Mouse (Mus musculus) stomach, embryonic 16.5 days (tissue): Measurements from ENCODE around the gene Grrp1. TPM values are rescaled to one million over a fixed set of nuclear protein-coding genes. Genes with fewer than 3 reads are reported as not detected.

Experiments used
- ATAC-seq: fragments of 200-750 bp; cut with Nextera tagmentation; 2 replicates; pipeline ENCODE4 v1.8.0; 2017; ENCODE audit warnings: moderate number of reproducible peaks, moderate TSS enrichment; ENCODE audit not compliant: insufficient read depth, low FRiP score
- H3K27ac ChIP-seq: fragments of 300-500 bp; sonication (generic); 2 replicates; pipeline ENCODE4 v1.5.1; 2014; ENCODE audit warnings: low read length
- H3K27me3 ChIP-seq: fragments of 300-500 bp; sonication (generic); 2 replicates; pipeline ENCODE4 v1.6.1; 2014; ENCODE audit warnings: low read length, control low read depth, mixed read lengths; ENCODE audit not compliant: control insufficient read depth, insufficient read depth
- H3K36me3 ChIP-seq: fragments of 300-500 bp; sonication (generic); 2 replicates; pipeline ENCODE4 v1.6.1; 2014; ENCODE audit warnings: low read length; ENCODE audit not compliant: control insufficient read depth, insufficient read depth
- H3K4me1 ChIP-seq: fragments of 300-500 bp; sonication (generic); 2 replicates; pipeline ENCODE4 v1.6.1; 2014; ENCODE audit warnings: low read length, control low read depth, mixed read lengths; ENCODE audit not compliant: control insufficient read depth, insufficient read depth
- H3K4me2 ChIP-seq: fragments of 300-500 bp; sonication (generic); 2 replicates; pipeline ENCODE4 v1.6.1; 2014; ENCODE audit warnings: low read depth, low read length, mixed read lengths
- H3K4me3 ChIP-seq: fragments of 300-500 bp; sonication (generic); replicated peaks from 2 replicates; pipeline ENCODE4 v1.5.1; 2014; ENCODE audit warnings: mild to moderate bottlenecking, low read length
- H3K9ac ChIP-seq: fragments of 300-500 bp; sonication (generic); 2 replicates; pipeline ENCODE4 v1.6.1; 2014; ENCODE audit warnings: low read length
- H3K9me3 ChIP-seq: fragments of 300-500 bp; sonication (generic); replicated peaks from 2 replicates; pipeline ENCODE4 v1.6.1; 2016; ENCODE audit warnings: low read length, control low read depth; ENCODE audit not compliant: control insufficient read depth
- WGBS: fragments of 180-500 bp; shearing (Covaris S2); extraction: QIAGEN DNeasy Blood & Tissue Kit; methylation state at CpG from one replicate; pipeline ENCODE4 v1.1.7; 2014; 5-methylcytosine and 5-hydroxymethylcytosine counted together
- polyA plus RNA-seq: library from polyadenylated mRNA; unstranded; fragments of >200 nt; fragmentation: Nextera tagmentation; extraction: Ambion mirVana; gene quantifications from 2 replicates; pipeline ENCODE4 v1.2.1, GENCODE M21; 2015

Grrp1 gene
- polyA plus RNA-seq, 1 experiment from 2014 or later, result 3.2 TPM

DNA sequence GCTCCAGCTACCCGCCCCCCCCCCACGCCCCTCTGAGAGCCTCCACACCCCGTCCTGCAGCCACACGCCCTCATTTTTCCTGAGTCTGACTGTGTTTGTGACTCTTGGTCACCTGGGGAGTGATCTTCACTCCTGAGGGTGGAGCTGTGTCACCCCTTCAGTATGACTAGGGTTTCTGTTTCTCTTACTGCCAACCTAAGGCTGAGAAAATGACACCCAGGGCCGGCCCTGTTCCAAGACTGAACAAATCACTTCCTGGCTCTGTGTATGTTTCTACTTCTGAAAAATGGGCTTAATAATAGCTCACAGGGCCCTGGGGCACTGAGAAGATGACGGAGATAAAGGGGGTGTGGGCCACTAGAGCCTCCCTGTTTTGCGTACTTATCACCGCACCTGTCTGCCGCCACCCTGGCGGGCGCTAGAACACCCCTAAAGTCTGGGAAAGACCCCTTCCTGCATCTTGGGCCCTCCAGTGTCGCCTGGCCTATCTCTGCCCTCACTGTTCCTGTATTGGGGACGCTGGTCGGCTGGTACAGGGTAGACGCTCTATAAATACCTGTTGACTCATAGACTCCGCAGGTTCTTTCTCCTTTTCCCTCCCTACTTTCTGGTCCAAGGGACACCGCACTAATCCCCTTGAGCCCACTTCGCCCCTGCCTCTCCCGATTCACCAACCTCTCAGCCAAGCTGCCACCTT lies 16.2 kb downstream of the Grrp1 start:
- Histone ChIP-seq H3K4me2 (peak overlapping the region; percentile 47), H3K4me1 (peaks cover 7% of the 10 kb centered on the region; the same call in 1 of the 2 replicates), H3K9me3 (no peaks in the 10 kb centered on the region), H3K36me3 (no peaks in the 10 kb centered on the region), H3K27me3 (0 out of 2 replicates have a peak, but pooled peaks cover 3% of the 10 kb centered on the region), H3K27ac (peak overlapping the region; percentile 72), H3K4me3 (peak overlapping the region; percentile 53), H3K9ac (peak overlapping the region; percentile 63)
- WGBS, result 16% methylated on average over 19 of the region's 19 CpGs
- peak; percentile 62 for ATAC-seq

DNA sequence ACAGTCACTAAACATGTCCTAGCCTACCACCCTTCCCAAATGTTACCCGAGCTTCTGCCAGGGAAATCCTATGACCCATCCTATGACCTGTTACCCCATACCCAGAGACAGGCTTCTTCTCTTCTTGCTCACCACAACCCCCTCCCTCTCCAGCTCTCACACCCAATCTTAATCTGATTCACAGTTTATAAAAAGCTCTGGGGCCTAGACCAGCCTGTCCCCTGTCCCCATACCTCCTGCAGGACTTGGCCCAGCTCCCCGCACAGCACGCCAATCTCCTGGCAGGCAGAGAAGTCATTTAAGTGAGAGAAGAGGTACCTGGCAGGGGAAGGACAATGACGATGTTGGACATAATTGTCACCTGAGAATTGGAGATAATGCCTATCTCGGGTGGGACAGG lies 19.0 kb downstream of the Grrp1 start:
- Histone ChIP-seq H3K27ac (no peak overlapping the region), H3K27me3 (0 out of 2 replicates have a peak, but pooled peaks cover 3% of the 10 kb centered on the region), H3K36me3 (no peaks in the 10 kb centered on the region), H3K9me3 (no peaks in the 10 kb centered on the region), H3K4me1 (peaks cover 11% of the 10 kb centered on the region), H3K9ac (no peak overlapping the region), H3K4me2 (no peak overlapping the region), H3K4me3 (no peak overlapping the region)
- 73% methylated on average over 5 of the region's 5 CpGs for WGBS
- ATAC-seq, result no peak

DNA sequence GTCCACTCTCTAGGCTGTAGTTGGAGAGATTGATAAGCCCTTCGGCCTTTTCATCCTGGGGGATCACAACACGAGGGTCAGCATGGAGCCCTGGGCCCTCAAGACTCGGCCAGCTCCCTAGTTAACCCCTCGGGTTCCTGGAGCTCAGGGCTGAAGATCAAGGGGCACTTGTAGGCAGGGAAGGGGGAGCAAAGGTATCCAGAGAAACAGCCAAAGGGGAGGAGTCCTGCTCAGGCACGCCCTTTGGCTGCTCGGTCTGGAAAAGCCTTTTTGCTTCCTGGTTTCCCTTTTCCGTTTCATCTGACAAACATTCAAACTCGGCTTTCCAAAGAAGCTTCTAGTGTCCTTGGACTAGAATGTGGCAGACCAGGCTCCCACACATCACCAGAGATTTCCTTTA lies 23.5 kb downstream of the Grrp1 start:
- Histone ChIP-seq H3K36me3 (no peaks in the 10 kb centered on the region), H3K4me2 (no peak overlapping the region), H3K27ac (no peak overlapping the region), H3K9ac (no peak overlapping the region), H3K27me3 (no peaks in the 10 kb centered on the region), H3K9me3 (no peaks in the 10 kb centered on the region), H3K4me1 (peaks cover 4% of the 10 kb centered on the region; the same call in 1 of the 2 replicates), H3K4me3 (no peak overlapping the region)
- WGBS, result 32% methylated on average over 8 of the region's 8 CpGs
- ATAC-seq, result peak; percentile 8; the same call in 1 of the 2 replicates

- H3K4me1 ChIP-seq, result peaks cover 4% of the 10 kb centered on the region; the same call in 1 of the 2 replicates
- 65% methylated on average over 8 of the region's 8 CpGs for WGBS
- no peaks in the 10 kb centered on the region for H3K9me3 ChIP-seq
- H3K27ac ChIP-seq, result no peak within 1 kb of the TSS
- H3K4me3 ChIP-seq, result no peak within 1 kb of the TSS
- H3K27me3 ChIP-seq, result no peaks in the 10 kb centered on the region
- H3K9ac ChIP-seq, result no peak within 1 kb of the TSS
- H3K4me2 ChIP-seq, result no peak within 1 kb of the TSS
- no peaks in the 10 kb centered on the region for H3K36me3 ChIP-seq
- ATAC-seq, result no peak
These were observed 26.7 kb downstream of the Grrp1 start, which contains the start of gene Catsper4 for GRCm38 (mm10) chr4:134227194-134227593. Gene Catsper4 (minus strand): TSS chr4:134227383.

- H3K4me3 ChIP-seq, result no peak overlapping the region
- H3K27me3 ChIP-seq, result no peaks in the 10 kb centered on the region
- no peak overlapping the region for H3K4me2 ChIP-seq
- WGBS, result 48% methylated on average over 11 of the region's 11 CpGs
- H3K9ac ChIP-seq, result 0 out of 2 replicates have a peak overlapping the region, but pooled peaks have one; percentile 20
- H3K4me1 ChIP-seq, result no peaks in the 10 kb centered on the region
- no peaks in the 10 kb centered on the region for H3K36me3 ChIP-seq
- no peak overlapping the region for H3K27ac ChIP-seq
- ATAC-seq, result peak; percentile 68
- H3K9me3 ChIP-seq, result no peaks in the 10 kb centered on the region
These were observed 30.9 kb downstream of the Grrp1 start for GRCm38 (mm10) chr4:134222793-134223600.

DNA sequence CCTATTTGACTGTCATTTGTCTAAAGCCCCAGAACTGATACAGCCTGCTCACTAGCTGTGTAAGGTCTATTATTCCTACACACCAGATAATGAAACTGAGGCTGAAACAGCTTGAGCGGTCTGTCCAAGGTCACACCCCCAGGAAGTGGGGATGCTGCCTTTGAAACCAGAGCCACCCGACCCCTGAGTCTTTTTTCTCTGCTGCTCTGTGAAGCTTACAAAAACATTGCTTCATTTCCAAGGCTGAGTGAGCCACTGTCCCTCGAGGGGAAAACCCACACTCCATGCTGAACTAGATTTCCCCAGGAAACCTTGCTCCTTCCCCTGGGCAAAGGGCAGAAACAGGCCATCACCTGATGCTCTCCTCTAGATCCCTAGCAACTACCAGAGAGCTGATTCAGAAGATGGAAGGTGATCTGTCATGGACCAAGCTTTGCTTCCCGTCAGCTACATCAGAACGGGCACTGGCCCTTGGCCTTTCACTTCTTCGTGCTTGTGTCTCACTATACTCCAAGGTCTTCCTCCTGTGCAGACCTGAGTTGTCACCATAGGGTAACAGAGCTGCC lies 47.3 kb downstream of the Grrp1 start:
- no peak overlapping the region for H3K4me3 ChIP-seq
- no peaks in the 10 kb centered on the region for H3K36me3 ChIP-seq
- H3K27ac ChIP-seq, result no peak overlapping the region
- ATAC-seq, result no peak
- no peaks in the 10 kb centered on the region for H3K9me3 ChIP-seq
- H3K9ac ChIP-seq, result no peak overlapping the region
- no peaks in the 10 kb centered on the region for H3K4me1 ChIP-seq
- 54% methylated on average over 6 of the region's 6 CpGs for WGBS
- no peak overlapping the region for H3K4me2 ChIP-seq
- H3K27me3 ChIP-seq, result no peaks in the 10 kb centered on the region

DNA sequence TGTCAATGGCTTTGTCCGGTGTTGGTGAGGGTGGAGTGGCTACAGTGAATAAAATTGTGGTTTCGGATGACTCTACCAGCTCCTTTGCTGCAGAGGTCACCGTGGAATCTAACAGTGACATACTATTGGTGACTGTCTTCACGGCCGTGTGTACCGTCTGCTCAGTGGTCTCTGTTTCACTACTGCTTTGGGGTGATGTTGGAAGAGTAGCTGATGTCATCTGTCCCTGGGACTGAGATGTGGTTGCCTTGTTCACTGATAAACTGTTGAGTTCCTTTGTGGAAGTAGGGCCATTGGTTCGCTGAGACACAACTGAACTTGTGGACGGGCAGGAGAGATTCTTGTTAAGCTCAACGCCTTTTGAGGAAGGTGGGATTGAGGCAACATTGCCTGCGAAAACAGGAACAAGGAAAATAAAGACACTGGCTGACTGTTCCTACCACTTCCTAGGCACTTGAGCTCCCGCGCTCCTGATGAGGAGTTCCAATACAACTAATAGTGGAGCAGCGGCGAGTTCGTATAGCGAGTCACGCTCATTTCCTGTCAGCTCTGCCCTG lies 50.5 kb downstream of the Grrp1 start:
- no peaks in the 10 kb centered on the region for H3K36me3 ChIP-seq
- 77% methylated on average over 17 of the region's 17 CpGs for WGBS
- no peaks in the 10 kb centered on the region for H3K27me3 ChIP-seq
- no peak for ATAC-seq
- no peak overlapping the region for H3K4me2 ChIP-seq
- H3K9ac ChIP-seq, result no peak overlapping the region
- H3K4me3 ChIP-seq, result no peak overlapping the region
- H3K27ac ChIP-seq, result no peak overlapping the region
- H3K9me3 ChIP-seq, result no peaks in the 10 kb centered on the region
- H3K4me1 ChIP-seq, result no peaks in the 10 kb centered on the region

DNA sequence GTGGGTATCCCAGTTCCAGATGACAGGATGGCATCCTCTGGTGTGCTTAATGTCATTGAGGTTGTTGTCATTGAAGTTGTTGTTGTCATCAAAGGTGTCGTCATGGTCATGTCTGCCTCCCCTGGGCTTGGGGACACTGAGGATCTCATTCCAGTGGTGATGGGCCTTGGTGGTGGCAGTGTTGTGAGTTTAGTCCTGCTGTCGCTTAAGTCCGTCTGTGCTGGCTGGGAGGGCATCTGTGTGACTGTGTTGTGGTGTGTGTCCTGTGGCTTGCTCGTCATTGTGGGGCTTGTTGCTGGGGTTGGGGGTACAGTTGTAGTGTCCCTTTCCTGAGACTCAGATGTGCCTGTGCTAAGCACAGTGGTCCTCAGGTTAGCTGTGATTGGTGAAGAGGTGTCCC lies 51.0 kb downstream of the Grrp1 start, which contains the start of gene Gm7534:
Gm7534 (minus strand) TSS at position 101 of the 400 bp plus-strand sequence.
- Histone ChIP-seq H3K27me3 (no peaks in the 10 kb centered on the region), H3K9ac (no peak within 1 kb of the TSS), H3K4me2 (no peak within 1 kb of the TSS), H3K4me3 (no peak within 1 kb of the TSS), H3K36me3 (no peaks in the 10 kb centered on the region), H3K4me1 (no peaks in the 10 kb centered on the region), H3K27ac (no peak within 1 kb of the TSS), H3K9me3 (no peaks in the 10 kb centered on the region)
- no peak for ATAC-seq
- 89% methylated on average over 4 of the region's 4 CpGs for WGBS
